Mouse (Mus musculus) heart, embryonic 15.5 days (tissue): ENCODE measurements around the gene Gm17124. TPM values are rescaled to one million over a fixed set of nuclear protein-coding genes. Genes with fewer than 3 reads are reported as not detected.
"Not testable (repeated sequence)": the region's sequence is repeated elsewhere in the genome, so short reads cannot be mapped to it uniquely, and the experiment has no call there.

Experiments
- ATAC-seq: fragments of 200-750 bp; cut with Nextera tagmentation; replicated peaks from 2 replicates; pipeline ENCODE4 v1.8.0; 2017; ENCODE audit warnings: low read depth, moderate TSS enrichment; ENCODE audit not compliant: insufficient number of reproducible peaks, insufficient read depth, low FRiP score
- H3K27ac ChIP-seq: fragments of 300-500 bp; sonication (generic); 2 replicates; pipeline ENCODE4 v1.5.1; 2015; ENCODE audit warnings: mild to moderate bottlenecking, inconsistent platforms
- H3K27me3 ChIP-seq: fragments of 300-500 bp; sonication (generic); 2 replicates; pipeline ENCODE4 v1.6.1; 2015; ENCODE audit warnings: inconsistent platforms
- H3K36me3 ChIP-seq: fragments of 300-500 bp; sonication (generic); 2 replicates; pipeline ENCODE4 v1.6.1; 2015; ENCODE audit warnings: mild to moderate bottlenecking, inconsistent platforms
- H3K4me1 ChIP-seq: fragments of 300-500 bp; sonication (generic); replicated peaks from 2 replicates; pipeline ENCODE4 v1.6.1; 2015; ENCODE audit warnings: inconsistent platforms
- H3K4me2 ChIP-seq: fragments of 300-500 bp; sonication (generic); 2 replicates; pipeline ENCODE4 v1.6.1; 2015; ENCODE audit warnings: inconsistent platforms, mild to moderate bottlenecking, moderate library complexity
- H3K4me3 ChIP-seq: fragments of 300-500 bp; sonication (generic); 2 replicates; pipeline ENCODE4 v1.5.1; 2015; ENCODE audit warnings: mild to moderate bottlenecking, inconsistent platforms
- H3K9ac ChIP-seq: fragments of 300-500 bp; sonication (generic); 2 replicates; pipeline ENCODE4 v1.6.1; 2015; ENCODE audit warnings: mild to moderate bottlenecking, inconsistent platforms
- H3K9me3 ChIP-seq: fragments of 300-500 bp; sonication (generic); replicated peaks from 2 replicates; pipeline ENCODE4 v1.6.1; 2016; ENCODE audit warnings: inconsistent platforms
- WGBS: fragments of 180-500 bp; shearing (Covaris S2); methylation state at CpG from one replicate; pipeline ENCODE4 v1.1.7; 2015; ENCODE audit warnings: mixed read lengths; 5-methylcytosine and 5-hydroxymethylcytosine counted together
- microRNA-seq: library from miRNA; unstranded; fragments of <30 nt; microRNA quantifications from one replicate; pipeline ENCODE4, GENCODE M21; 2016
- polyA plus RNA-seq: library from polyadenylated mRNA; unstranded; fragments of >200 nt; fragmentation: Nextera tagmentation; extraction: Ambion mirVana; gene quantifications from 2 replicates; pipeline ENCODE4 v1.2.1, GENCODE M21; 2015

Gm17124 gene
- polyA plus RNA-seq: not detected in 2 replicates

GRCm38 (mm10) chr14:42599782-42600181 is at the start of gene Gm17124:
TSS of gene Gm17124 (minus strand) at chr14:42599882.
- H3K4me2 ChIP-seq, H3K36me3 ChIP-seq, H3K4me3 ChIP-seq, H3K9ac ChIP-seq, H3K4me1 ChIP-seq, H3K27ac ChIP-seq, H3K27me3 ChIP-seq, ATAC-seq, H3K9me3 ChIP-seq: not testable (repeated sequence)
- WGBS: no CpG with 5 or more reads among the region's 3 CpGs

- not testable (repeated sequence) for ATAC-seq, H3K4me1 ChIP-seq, H3K9me3 ChIP-seq, H3K27ac ChIP-seq, H3K36me3 ChIP-seq, H3K4me3 ChIP-seq, H3K27me3 ChIP-seq, H3K4me2 ChIP-seq, H3K9ac ChIP-seq
- 86% methylated on average over 1 of the region's 2 CpGs for WGBS
These were observed 42.1 kb upstream of the Gm17124 start, which contains the start of gene Gm3633 for GRCm38 (mm10) chr14:42641817-42642216. TSS of gene Gm3633 (minus strand) at chr14:42641917.

Small RNA genes lying within 50 kb of the gene (microRNA-seq; reads per million reads assigned to microRNA genes)
- gene Gm23620 (not detected), gene Gm25228 (not detected)

Other genes starting within 250 kb of the Gm17124 start
- not detected in 2 replicates for gene Gm8005, start 160.2 kb downstream of the Gm17124 start, polyA plus RNA-seq
- gene Gm8011, start 136.0 kb downstream of the Gm17124 start, polyA plus RNA-seq: not detected in 2 replicates
- not detected in 2 replicates for gene Gm8020, start 97.5 kb downstream of the Gm17124 start, polyA plus RNA-seq
- gene Gm8024, start 75.6 kb downstream of the Gm17124 start, polyA plus RNA-seq: not detected in 2 replicates
- gene Gm3633, start 42.0 kb upstream of the Gm17124 start, polyA plus RNA-seq: not detected in 2 replicates
- gene Gm10378, start 56.1 kb upstream of the Gm17124 start, polyA plus RNA-seq: not detected in 2 replicates
- not detected in 2 replicates for gene Gm3015, start 168.9 kb upstream of the Gm17124 start, polyA plus RNA-seq
- not detected in 2 replicates for gene Gm10377, start 198.1 kb upstream of the Gm17124 start, polyA plus RNA-seq